Mouse (Mus musculus) heart, embryonic 15.5 days (tissue): Measurements from ENCODE around the gene Ush1g. TPM values are rescaled to one million over a fixed set of nuclear protein-coding genes. Genes with fewer than 3 reads are reported as not detected.

Experiments used
- ATAC-seq: fragments of 200-750 bp; cut with Nextera tagmentation; replicated peaks from 2 replicates; pipeline ENCODE4 v1.8.0; 2017; ENCODE audit warnings: low read depth, moderate TSS enrichment; ENCODE audit not compliant: insufficient number of reproducible peaks, insufficient read depth, low FRiP score
- H3K27ac ChIP-seq: fragments of 300-500 bp; sonication (generic); 2 replicates; pipeline ENCODE4 v1.5.1; 2015; ENCODE audit warnings: mild to moderate bottlenecking, inconsistent platforms
- H3K27me3 ChIP-seq: fragments of 300-500 bp; sonication (generic); 2 replicates; pipeline ENCODE4 v1.6.1; 2015; ENCODE audit warnings: inconsistent platforms
- H3K36me3 ChIP-seq: fragments of 300-500 bp; sonication (generic); 2 replicates; pipeline ENCODE4 v1.6.1; 2015; ENCODE audit warnings: mild to moderate bottlenecking, inconsistent platforms
- H3K4me1 ChIP-seq: fragments of 300-500 bp; sonication (generic); replicated peaks from 2 replicates; pipeline ENCODE4 v1.6.1; 2015; ENCODE audit warnings: inconsistent platforms
- H3K4me2 ChIP-seq: fragments of 300-500 bp; sonication (generic); 2 replicates; pipeline ENCODE4 v1.6.1; 2015; ENCODE audit warnings: inconsistent platforms, mild to moderate bottlenecking, moderate library complexity
- H3K4me3 ChIP-seq: fragments of 300-500 bp; sonication (generic); 2 replicates; pipeline ENCODE4 v1.5.1; 2015; ENCODE audit warnings: mild to moderate bottlenecking, inconsistent platforms
- H3K9ac ChIP-seq: fragments of 300-500 bp; sonication (generic); 2 replicates; pipeline ENCODE4 v1.6.1; 2015; ENCODE audit warnings: mild to moderate bottlenecking, inconsistent platforms
- H3K9me3 ChIP-seq: fragments of 300-500 bp; sonication (generic); replicated peaks from 2 replicates; pipeline ENCODE4 v1.6.1; 2016; ENCODE audit warnings: inconsistent platforms
- WGBS: fragments of 180-500 bp; shearing (Covaris S2); methylation state at CpG from one replicate; pipeline ENCODE4 v1.1.7; 2015; ENCODE audit warnings: mixed read lengths; 5-methylcytosine and 5-hydroxymethylcytosine counted together
- polyA plus RNA-seq: library from polyadenylated mRNA; unstranded; fragments of >200 nt; fragmentation: Nextera tagmentation; extraction: Ambion mirVana; gene quantifications from 2 replicates; pipeline ENCODE4 v1.2.1, GENCODE M21; 2015

Ush1g gene
- polyA plus RNA-seq, 1 experiment from 2014 or later = 0.29 TPM

- no peak overlapping the region for H3K9ac ChIP-seq
- 68% methylated on average over 15 of the region's 15 CpGs for WGBS
- peaks cover 86% of the 10 kb centered on the region for H3K27me3 ChIP-seq
- no peaks in the 10 kb centered on the region for H3K36me3 ChIP-seq
- H3K4me3 ChIP-seq = no peak overlapping the region
- no peak overlapping the region for H3K4me2 ChIP-seq
- H3K27ac ChIP-seq = no peak overlapping the region
- 0 out of 2 replicates have a peak, but pooled peaks cover under 1% of the 10 kb centered on the region for H3K4me1 ChIP-seq
- ATAC-seq = no peak; the same call in 1 of the 2 replicates
- no peaks in the 10 kb centered on the region for H3K9me3 ChIP-seq
These were observed 7.5 kb upstream of the Ush1g start for GRCm38 (mm10) chr11:115329339-115329738.

- no peak for ATAC-seq
- Histone ChIP-seq H3K27ac (no peak overlapping the region), H3K9ac (no peak overlapping the region), H3K4me2 (no peak overlapping the region), H3K4me3 (no peak overlapping the region), H3K4me1 (peaks cover 5% of the 10 kb centered on the region), H3K9me3 (no peaks in the 10 kb centered on the region), H3K36me3 (no peaks in the 10 kb centered on the region), H3K27me3 (peaks cover 86% of the 10 kb centered on the region)
- WGBS = 63% methylated on average over 7 of the region's 7 CpGs
These were observed 4.9 kb upstream of the Ush1g start for GRCm38 (mm10) chr11:115326730-115327129.

- 13% methylated on average over 32 of the region's 32 CpGs for WGBS
- no peaks in the 10 kb centered on the region for H3K36me3 ChIP-seq
- H3K9ac ChIP-seq = no peak overlapping the region
- H3K9me3 ChIP-seq = no peaks in the 10 kb centered on the region
- H3K4me2 ChIP-seq = no peak overlapping the region
- peaks cover 12% of the 10 kb centered on the region for H3K4me1 ChIP-seq
- no peak for ATAC-seq
- H3K27me3 ChIP-seq = peaks cover 92% of the 10 kb centered on the region
- no peak overlapping the region for H3K4me3 ChIP-seq
- no peak overlapping the region for H3K27ac ChIP-seq
These were observed 1.5 kb upstream of the Ush1g start for GRCm38 (mm10) chr11:115323354-115323753.

DNA sequence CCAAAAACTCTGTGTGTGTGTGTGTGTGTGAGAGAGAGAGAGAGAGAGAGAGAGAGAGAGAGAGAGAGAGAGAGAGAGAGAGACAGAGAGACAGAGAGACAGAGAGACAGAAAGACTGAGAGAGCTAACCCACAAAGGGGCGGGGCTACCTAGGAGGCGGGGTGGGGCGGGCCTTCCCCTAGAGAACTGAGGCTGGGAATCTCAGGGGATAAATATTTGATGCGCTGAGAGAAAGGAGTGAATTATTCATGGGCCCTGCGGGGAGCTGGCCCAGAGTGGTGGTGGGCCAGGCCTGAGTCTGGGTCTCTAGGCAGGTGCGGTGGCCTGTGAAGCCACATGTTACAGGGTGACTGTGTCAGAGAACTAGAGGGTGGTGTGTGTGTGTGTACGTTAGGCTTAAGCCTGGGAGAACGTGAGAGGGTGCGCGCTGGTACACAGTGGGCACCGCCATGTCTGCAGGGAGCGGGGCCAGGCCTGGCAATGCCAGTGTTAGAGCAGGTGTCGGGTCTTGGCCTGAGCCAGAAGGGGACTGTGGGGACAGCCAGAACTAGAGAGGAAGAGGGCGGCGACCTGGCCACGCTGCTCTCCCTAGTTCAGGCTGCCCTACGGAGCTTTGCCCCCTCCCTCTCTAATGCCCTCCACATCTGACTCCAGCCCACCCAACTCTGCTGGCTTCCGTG is 2.0 kb downstream of the Ush1g start:
- Histone ChIP-seq H3K27me3 (peaks cover 100% of the 10 kb centered on the region), H3K36me3 (no peaks in the 10 kb centered on the region), H3K9me3 (no peaks in the 10 kb centered on the region), H3K4me3 (no peak overlapping the region), H3K4me1 (peaks cover 14% of the 10 kb centered on the region), H3K27ac (no peak overlapping the region), H3K9ac (no peak overlapping the region), H3K4me2 (no peak overlapping the region)
- WGBS = 13% methylated on average over 18 of the region's 18 CpGs
- ATAC-seq = no peak

DNA sequence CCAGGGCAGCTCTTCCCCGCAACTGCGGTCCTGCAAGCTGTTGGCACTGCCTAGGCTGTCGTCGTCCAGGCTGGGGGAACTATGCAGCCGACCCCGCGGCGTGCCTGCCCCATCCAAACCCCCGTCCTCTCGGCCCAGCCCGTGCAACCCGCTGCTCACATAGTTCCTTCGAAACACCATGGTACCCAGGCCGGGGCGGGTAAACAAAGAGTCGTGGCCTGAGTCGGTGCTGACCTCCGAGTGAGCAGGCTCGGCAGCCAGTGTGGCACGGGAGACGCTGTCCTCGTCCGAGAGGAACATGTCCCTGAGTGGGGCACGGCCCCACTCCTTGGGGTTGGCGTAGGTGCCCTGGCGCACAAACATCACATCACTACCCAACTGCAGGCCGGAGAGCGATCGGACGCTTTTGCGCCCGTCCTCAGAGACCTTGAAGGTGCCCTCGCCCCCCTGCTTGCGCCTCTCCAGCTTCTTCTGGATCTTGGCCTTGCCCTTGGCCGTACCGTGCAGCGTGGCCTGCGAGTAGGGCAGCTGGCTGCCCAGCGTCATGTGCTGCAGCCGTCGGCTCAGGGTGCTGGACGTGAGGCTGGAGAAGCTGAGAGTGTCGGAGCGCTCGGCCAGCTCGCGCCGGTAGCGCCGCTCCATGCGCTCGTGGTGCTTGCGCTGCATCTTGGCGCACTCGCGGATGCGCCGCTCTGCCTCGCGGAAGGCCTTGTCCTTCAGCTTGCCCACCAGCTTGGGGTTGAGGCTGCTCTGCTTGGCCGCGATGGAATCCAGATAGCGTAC is 3.4 kb downstream of the Ush1g start:
- peaks cover 14% of the 10 kb centered on the region for H3K4me1 ChIP-seq
- H3K9me3 ChIP-seq = no peaks in the 10 kb centered on the region
- H3K4me2 ChIP-seq = peak overlapping the region; percentile 6; the same call in 1 of the 2 replicates
- H3K27me3 ChIP-seq = peaks cover 97% of the 10 kb centered on the region
- no peak overlapping the region for H3K27ac ChIP-seq
- H3K4me3 ChIP-seq = no peak overlapping the region; the same call in 1 of the 2 replicates
- ATAC-seq = no peak
- H3K9ac ChIP-seq = no peak overlapping the region
- H3K36me3 ChIP-seq = no peaks in the 10 kb centered on the region
- WGBS = 7% methylated on average over 63 of the region's 63 CpGs

- H3K4me1 ChIP-seq = peaks cover 14% of the 10 kb centered on the region
- H3K4me3 ChIP-seq = no peak overlapping the region
- 64% methylated on average over 7 of the region's 7 CpGs for WGBS
- H3K36me3 ChIP-seq = no peaks in the 10 kb centered on the region
- no peak overlapping the region for H3K4me2 ChIP-seq
- no peak overlapping the region for H3K27ac ChIP-seq
- no peaks in the 10 kb centered on the region for H3K9me3 ChIP-seq
- no peak overlapping the region for H3K9ac ChIP-seq
- no peak for ATAC-seq
- peaks cover 97% of the 10 kb centered on the region for H3K27me3 ChIP-seq
These were observed 4.6 kb downstream of the Ush1g start for GRCm38 (mm10) chr11:115317204-115317603.

DNA sequence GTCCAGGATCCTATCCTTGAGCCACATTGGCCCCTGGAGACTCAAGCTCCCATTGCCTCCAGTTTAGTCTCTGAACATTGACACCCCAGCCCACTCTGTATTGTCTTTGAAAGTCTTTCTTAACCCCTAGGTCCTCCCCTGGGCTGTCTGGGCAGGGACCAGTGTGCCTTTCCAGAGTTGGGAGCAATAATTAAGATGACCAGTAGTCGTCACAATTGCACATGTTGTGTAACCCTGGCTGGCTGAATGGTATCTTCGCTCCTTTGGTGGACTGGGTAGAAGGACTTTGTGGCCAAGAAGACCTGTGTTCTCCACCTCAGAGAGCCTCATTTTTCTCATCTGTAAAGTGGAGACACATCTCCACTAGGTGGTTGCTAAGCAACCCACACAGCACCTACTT is 7.6 kb downstream of the Ush1g start:
- no peak for ATAC-seq
- Histone ChIP-seq H3K27me3 (peaks cover 77% of the 10 kb centered on the region), H3K36me3 (no peaks in the 10 kb centered on the region), H3K9me3 (no peaks in the 10 kb centered on the region), H3K4me3 (no peak overlapping the region), H3K4me2 (no peak overlapping the region), H3K27ac (no peak overlapping the region), H3K9ac (no peak overlapping the region), H3K4me1 (peaks cover 7% of the 10 kb centered on the region)
- WGBS = 43% methylated on average over 2 of the region's 2 CpGs

- Histone ChIP-seq H3K36me3 (no peaks in the 10 kb centered on the region), H3K9ac (no peak overlapping the region), H3K4me3 (no peak overlapping the region), H3K27me3 (peaks cover 26% of the 10 kb centered on the region), H3K4me2 (no peak overlapping the region), H3K4me1 (peaks cover 12% of the 10 kb centered on the region), H3K27ac (no peak overlapping the region), H3K9me3 (no peaks in the 10 kb centered on the region)
- WGBS = 64% methylated on average over 1 of the region's 1 CpGs
- no peak for ATAC-seq
These were observed 13.1 kb downstream of the Ush1g start for GRCm38 (mm10) chr11:115308781-115309180.

DNA sequence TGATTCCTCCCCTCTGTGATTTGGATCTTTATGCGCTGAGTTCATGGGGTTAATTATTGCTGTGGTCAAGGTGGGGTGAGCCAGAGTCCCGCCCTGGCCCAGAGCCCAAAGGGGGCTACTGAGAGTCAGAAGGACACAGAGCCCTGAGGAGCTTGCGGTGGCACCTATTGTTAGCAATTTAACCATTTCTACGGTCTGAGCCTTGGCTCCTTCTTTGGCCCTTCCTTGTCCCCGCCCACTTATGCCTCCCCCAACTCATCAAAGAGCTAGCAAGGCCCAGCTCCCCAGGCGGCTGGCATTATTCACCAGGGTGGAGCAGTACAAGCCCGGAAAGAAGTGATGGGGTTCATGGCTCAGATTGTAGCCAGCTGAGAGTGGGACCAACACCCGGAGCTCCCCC is 15.0 kb downstream of the Ush1g start, which contains the start of gene Otop2:
Gene Otop2 (plus strand): TSS at position 301 of the 400 bp plus-strand sequence.
- Histone ChIP-seq H3K27ac (no peak within 1 kb of the TSS), H3K4me2 (no peak within 1 kb of the TSS), H3K4me1 (peaks cover 12% of the 10 kb centered on the region), H3K27me3 (peaks cover 9% of the 10 kb centered on the region), H3K9ac (no peak within 1 kb of the TSS), H3K4me3 (no peak within 1 kb of the TSS), H3K36me3 (no peaks in the 10 kb centered on the region), H3K9me3 (no peaks in the 10 kb centered on the region)
- WGBS = 42% methylated on average over 8 of the region's 8 CpGs
- no peak for ATAC-seq

DNA sequence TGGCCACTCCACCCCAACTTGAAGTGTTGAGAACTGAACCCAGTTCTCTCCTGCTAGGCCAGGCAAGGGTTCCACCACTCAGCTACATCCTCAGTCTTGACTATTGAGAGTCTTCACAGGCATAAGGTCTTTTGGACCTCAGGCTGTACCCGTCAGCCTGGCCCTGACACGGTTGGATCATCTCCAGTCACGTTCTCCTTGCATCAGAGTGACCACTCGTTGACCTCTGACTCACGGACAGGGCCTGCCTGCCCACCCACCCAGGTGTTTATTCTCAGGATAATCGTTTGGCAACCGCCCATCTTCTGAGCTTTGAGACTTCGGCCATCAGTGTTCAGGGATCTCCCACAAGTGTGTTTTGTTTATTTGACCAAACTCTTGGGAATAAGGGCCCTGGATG is 18.7 kb downstream of the Ush1g start:
- Histone ChIP-seq H3K27ac (no peak overlapping the region), H3K27me3 (peaks cover 10% of the 10 kb centered on the region), H3K36me3 (no peaks in the 10 kb centered on the region), H3K4me1 (0 out of 2 replicates have a peak, but pooled peaks cover 5% of the 10 kb centered on the region), H3K4me3 (no peak overlapping the region), H3K9me3 (no peaks in the 10 kb centered on the region), H3K9ac (no peak overlapping the region), H3K4me2 (no peak overlapping the region)
- 45% methylated on average over 8 of the region's 8 CpGs for WGBS
- no peak for ATAC-seq

DNA sequence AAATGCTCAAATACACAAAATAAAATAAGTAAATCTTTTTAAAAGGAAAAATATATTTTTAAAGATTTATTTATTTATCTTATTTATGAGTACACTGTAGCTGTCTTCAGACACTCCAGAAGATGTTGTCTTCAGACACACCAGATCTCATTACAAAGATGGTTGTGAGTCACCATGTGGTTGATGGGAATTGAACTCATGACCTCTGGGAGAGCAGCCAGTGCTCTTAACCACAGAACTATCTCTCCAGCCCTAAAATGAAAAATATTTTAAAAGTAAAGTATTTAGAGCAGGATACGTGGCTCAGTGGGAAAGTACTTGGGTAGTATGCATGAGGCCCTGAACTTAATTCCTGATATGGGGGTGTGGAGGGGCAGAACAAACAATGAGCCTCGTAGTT is 20.5 kb downstream of the Ush1g start:
- 84% methylated on average over 2 of the region's 2 CpGs for WGBS
- Histone ChIP-seq H3K9ac (no peak overlapping the region), H3K9me3 (no peaks in the 10 kb centered on the region), H3K27me3 (peaks cover 26% of the 10 kb centered on the region), H3K4me1 (peaks cover 14% of the 10 kb centered on the region), H3K27ac (no peak overlapping the region), H3K36me3 (no peaks in the 10 kb centered on the region), H3K4me2 (no peak overlapping the region), H3K4me3 (no peak overlapping the region)
- no peak for ATAC-seq
